Mouse (Mus musculus): Measurements from ENCODE around the gene Lysmd1.

The Lysmd1 gene

DNA sequence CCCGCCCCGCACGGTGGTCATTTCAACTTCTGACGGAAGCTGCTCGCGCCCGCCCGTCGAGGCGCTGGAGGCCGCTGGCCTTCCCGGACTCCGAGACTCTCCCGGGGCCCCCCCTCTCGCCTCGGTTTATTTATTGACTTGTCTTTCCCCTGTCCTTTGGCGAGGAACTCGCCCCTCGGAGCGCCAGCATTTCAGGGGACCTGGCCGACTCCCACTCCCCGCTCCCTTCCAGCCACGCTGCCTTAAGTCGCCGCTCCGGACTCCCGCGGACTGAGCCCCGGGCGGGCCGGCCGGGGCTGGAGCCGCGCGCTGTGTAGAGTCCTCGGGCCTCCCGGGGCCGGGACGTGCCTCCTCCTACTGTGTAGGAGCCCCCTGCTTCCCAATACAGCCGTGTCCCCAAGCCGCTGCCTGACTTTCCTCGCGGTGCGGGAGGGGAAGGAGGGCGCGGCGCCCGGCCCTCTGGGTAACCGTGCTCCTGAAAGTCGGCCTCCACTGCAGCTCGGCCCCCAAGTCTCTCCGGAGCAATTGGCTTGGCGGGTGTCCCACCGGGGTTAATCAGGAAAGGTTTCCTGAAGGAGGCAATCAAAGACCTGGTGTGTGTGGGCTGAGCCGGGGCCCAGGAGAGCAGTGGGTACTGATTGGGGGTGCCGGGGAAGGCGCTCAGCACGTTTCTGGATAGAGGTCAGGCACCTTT, 39.5 kb downstream of the Lysmd1 start:
- DNase-seq (ENCODE audit: low spot score in 2 of 2): peak in 1 of 2 experiments; percentile 35

DNA sequence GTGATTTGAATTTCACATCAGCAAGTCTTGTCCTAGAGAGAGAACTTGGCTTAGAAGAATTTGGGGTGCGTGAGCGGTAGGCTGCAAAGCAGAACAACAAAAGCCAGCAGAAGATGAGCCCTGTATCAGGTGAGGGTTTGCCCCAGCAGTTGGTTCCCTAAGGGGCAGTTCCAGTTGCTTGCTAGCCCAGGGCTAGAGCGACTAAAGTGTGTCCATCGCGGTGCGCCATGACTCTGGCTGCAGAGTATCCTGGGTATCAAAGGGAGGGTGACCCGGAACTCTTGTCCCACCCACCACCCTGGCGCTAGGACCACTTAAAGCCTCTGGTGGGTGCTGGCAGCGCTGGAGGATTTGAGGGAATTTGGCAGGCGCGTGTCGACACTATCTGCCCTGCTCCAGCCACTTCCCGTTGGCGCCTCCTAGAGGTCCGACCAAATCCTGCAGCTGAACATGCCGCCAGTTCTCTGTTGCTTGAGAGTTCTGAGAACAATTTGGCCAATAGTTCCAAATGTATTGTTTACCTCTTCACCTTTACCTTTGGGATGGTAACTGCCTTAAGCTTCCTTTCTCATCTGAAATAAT, 40.2 kb downstream of the Lysmd1 start:
- DNase-seq (ENCODE audit: low spot score in 2 of 2): peak; percentile 72 to 87

DNA sequence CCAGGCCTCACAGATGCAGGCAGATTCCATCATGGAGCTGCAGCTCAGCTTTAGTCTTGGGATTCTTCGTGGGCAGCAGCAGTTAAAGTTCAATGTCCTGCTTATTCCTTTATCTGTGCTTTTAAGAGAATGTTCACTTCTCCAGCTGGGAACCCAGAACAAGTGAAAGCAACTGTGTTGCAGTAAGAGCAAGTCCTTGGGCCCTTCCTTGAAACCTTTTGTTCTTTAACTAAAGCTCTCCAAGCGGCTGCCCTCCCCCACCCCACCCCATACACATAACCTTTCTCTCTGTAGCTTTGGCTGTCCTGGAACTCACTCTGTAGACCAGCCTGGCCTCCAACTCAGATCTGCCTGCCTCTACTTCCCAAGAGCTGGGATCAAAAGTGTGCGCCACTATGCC, 42.6 kb downstream of the Lysmd1 start:
- no peak for DNase-seq (ENCODE audit: low spot score in 2 of 2)

DNA sequence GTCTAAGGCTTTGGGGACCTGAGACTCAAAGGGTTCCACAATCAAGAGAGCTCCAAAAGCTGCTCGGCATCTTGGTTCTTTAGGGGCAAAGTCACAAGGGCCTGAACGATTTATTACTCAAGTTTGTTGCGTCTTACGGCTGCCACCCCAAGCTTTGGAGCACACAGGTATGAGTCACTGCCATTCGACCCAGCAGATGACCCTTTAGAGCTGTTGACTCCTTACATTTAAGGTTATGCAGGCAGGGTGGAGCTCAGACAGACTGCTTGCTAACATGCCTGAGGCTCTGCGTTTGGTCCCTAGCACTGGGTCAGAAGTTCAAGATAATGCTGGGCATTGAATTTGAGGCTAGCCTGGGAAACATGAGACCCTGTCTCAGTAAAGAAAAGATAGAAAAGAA, 43.7 kb downstream of the Lysmd1 start:
- no peak for DNase-seq (ENCODE audit: low spot score in 2 of 2)

- DNase-seq (ENCODE audit: low spot score in 2 of 2): no peak
Measured at GRCm38 (mm10) chr3:95178948-95179347, 45.1 kb downstream of the Lysmd1 start.

GRCm38 (mm10) chr3:95179890-95180289, 46.0 kb downstream of the Lysmd1 start:
- DNase-seq (ENCODE audit: low spot score in 2 of 2): no peak

DNA sequence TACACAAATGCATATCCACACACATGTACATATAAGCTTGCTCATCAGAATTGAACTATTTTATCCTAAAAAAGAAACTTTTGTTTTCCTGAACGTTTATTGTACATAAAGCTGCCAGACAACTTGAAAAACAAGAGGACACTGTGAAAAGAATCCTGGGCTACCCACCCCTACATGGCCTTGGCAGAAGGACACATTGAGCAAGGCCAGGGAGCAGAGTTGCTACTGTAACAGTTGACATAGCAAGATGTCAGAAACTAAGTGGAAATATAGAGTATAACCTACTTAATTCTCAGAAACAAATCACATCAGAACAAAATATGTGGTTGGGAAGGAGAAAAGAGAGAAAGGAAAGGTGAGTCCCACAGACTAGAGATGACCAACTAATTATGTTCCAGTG, 48.0 kb downstream of the Lysmd1 start:
- no peak for DNase-seq (ENCODE audit: low spot score in 2 of 2)

GRCm38 (mm10) chr3:95184796-95185577, 51.1 kb downstream of the Lysmd1 start:
- DNase-seq (ENCODE audit: low spot score in 2 of 2): no peak

DNA sequence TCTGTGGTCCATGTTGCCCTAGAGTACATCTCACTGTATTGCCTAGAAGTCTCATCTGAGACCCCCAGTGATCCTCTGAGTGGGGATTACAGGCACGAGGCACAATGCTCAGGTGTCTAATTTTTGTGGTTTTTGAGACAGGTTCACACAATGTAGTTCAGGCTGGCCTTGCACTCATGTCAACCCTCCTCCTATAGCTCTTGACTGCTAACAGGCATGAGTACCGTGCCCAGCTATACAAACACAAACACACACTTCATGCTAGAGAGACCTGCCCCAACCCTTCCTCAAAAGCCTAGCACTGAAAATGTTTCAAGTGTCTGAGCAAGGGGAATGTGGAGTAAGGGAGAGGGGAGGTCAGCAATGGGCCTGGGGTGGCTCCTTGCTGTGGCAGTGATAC, 52.2 kb downstream of the Lysmd1 start:
- no peak for DNase-seq (ENCODE audit: low spot score in 2 of 2)

DNA sequence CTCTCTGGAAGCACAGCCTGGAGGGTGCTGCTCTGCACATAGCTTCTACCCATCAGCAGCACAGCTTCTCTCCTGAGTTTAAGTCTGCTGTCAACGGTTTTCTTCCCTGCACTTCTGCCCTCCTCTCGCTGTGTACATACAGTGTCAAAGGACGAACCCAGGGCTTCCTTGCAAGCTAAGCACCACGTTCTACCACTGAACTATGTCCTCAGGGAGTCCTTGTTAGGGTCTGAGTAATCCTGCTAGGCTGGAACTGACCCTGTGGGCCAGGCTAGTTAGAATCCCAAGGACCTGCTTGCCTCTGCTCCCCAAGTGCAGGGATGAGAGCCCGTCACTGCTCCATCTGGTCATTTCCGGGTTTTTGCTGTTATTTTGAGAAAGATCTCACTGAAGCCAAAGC, 53.0 kb downstream of the Lysmd1 start:
- DNase-seq (ENCODE audit: low spot score in 2 of 2): no peak
